8 mouse cellular contexts compared by ENCODE assay signal in the genomic region with DNA sequence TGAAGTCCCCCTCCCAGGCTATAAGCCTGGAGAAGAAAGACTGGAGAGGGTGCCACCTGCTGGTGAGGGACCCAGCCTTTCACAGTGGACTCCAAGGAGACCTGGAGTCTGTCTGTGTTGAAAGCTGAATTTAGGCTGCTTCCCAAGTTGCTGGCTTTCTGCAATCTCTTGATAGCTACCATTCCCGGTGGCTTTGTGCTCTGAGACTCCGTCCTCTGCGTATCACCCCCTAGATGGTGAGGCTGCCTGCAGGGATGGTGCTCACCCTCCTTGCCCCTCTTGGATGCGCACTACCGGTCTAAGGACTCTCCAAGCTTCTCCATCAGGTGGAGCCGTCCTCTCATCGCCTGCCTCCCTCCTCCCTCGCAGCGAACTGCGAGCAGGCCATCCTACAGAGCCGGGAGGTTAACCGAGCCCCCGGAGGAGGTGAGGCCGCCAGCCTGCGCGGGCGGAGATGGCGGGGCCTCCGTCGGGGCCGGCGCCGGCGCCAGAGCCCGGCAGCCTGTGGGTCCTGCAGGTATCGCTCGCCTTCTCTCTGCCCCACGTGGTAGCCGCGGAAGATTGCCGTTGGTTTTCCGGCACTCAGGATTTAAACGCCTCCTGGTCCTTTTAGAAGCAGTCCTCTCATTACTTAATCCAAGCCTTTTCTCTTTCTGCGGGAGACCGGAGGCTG. TPM values are rescaled to one million over a fixed set of nuclear protein-coding genes. Genes with fewer than 3 reads are reported as not detected.
DNase-seq lines count a peak whose midpoint lies in the region; ATAC-seq and TF ChIP-seq lines count a peak whose summit lies in the region.

A gene (plus strand): TSS at position 136 of the 673 bp plus-strand sequence.

- no peaks in the 10 kb centered on the region; the same call in 1 of the 2 replicates for H3K4me1 ChIP-seq in embryonic fibroblast, embryonic 13.5 days (ENCODE audit: control insufficient read depth, insufficient read depth, low read length)
- peaks cover 24% of the 10 kb centered on the region for H3K4me1 ChIP-seq in heart, embryonic 15.5 days (replicated peaks)
- 0 out of 2 replicates have a peak, but pooled peaks cover 3% of the 10 kb centered on the region for H3K4me1 ChIP-seq in neural tube, embryonic 11.5 days (ENCODE audit: control insufficient read depth, insufficient read depth, low read length)

- TF ChIP-seq CTCF in embryonic fibroblast, embryonic 13.5 days (IDR thresholded peaks at IDR 0.05; ENCODE audit: borderline replicate concordance, insufficient read depth, low read length) = peak; percentile 41; the same call in 1 of the 2 replicates

- TF ChIP-seq POLR2A in embryonic fibroblast, embryonic 13.5 days (IDR thresholded peaks at IDR 0.05; ENCODE audit: low read depth, low read length) = no peak

- H3K27me3 ChIP-seq in heart, embryonic 15.5 days = peaks cover 62% of the 10 kb centered on the region
- peaks cover 37% of the 10 kb centered on the region for H3K27me3 ChIP-seq in neural tube, embryonic 11.5 days (ENCODE audit: control insufficient read depth, insufficient read depth, low read length)

- WGBS in heart, embryonic 15.5 days = under 1% methylated on average over 35 of the region's 35 CpGs
- WGBS in neural tube, embryonic 11.5 days = 0% methylated on average over 35 of the region's 35 CpGs

- no peaks in the 10 kb centered on the region for H3K36me3 ChIP-seq in heart, embryonic 15.5 days
- H3K36me3 ChIP-seq in neural tube, embryonic 11.5 days (ENCODE audit: control insufficient read depth, insufficient read depth, low read length) = no peaks in the 10 kb centered on the region

- no peaks in the 10 kb centered on the region for H3K9me3 ChIP-seq in heart, embryonic 15.5 days (replicated peaks)
- no peaks in the 10 kb centered on the region for H3K9me3 ChIP-seq in neural tube, embryonic 11.5 days (ENCODE audit: control insufficient read depth, low read length)

- DNase-seq in thymus, postnatal 4 days = peak; percentile 24
- DNase-seq in thymus, postnatal 36 days = no peak
- DNase-seq in kidney, postnatal 14 days = peak; percentile 57
- peak; percentile 27 for DNase-seq in liver
- peak; percentile 77 for DNase-seq in neural tube, embryonic 11.5 days (ENCODE audit: low spot score)
- DNase-seq in urinary bladder, adult 2 months (ENCODE audit: low spot score) = peak; percentile 41

- ATAC-seq in heart, embryonic 15.5 days (replicated peaks; ENCODE audit: insufficient number of reproducible peaks, insufficient read depth, low FRiP score, low read depth) = no peak; the same call in 1 of the 2 replicates
- peak; percentile 71 for ATAC-seq in neural tube, embryonic 11.5 days (ENCODE audit: insufficient read depth, low FRiP score, low TSS enrichment)

- peak within 1 kb of the TSS; percentile 85 for H3K4me2 ChIP-seq in heart, embryonic 15.5 days
- H3K4me2 ChIP-seq in neural tube, embryonic 11.5 days (ENCODE audit: low read depth) = peak within 1 kb of the TSS; percentile 83

- H3K4me3 ChIP-seq in embryonic fibroblast, embryonic 13.5 days (ENCODE audit: insufficient read depth, low read length) = peak within 1 kb of the TSS; percentile 0; the same call in 1 of the 2 replicates
- H3K4me3 ChIP-seq in heart, embryonic 15.5 days = peak within 1 kb of the TSS; percentile 54
- peak within 1 kb of the TSS; percentile 44 for H3K4me3 ChIP-seq in neural tube, embryonic 11.5 days (ENCODE audit: low read depth, low read length)

- H3K27ac ChIP-seq in embryonic fibroblast, embryonic 13.5 days (ENCODE audit: insufficient read depth, low read length) = no peak within 1 kb of the TSS
- H3K27ac ChIP-seq in heart, embryonic 15.5 days = no peak within 1 kb of the TSS
- no peak within 1 kb of the TSS for H3K27ac ChIP-seq in neural tube, embryonic 11.5 days (ENCODE audit: low read depth, low read length)

- peak within 1 kb of the TSS; percentile 37 for H3K9ac ChIP-seq in heart, embryonic 15.5 days
- H3K9ac ChIP-seq in neural tube, embryonic 11.5 days (ENCODE audit: low read length) = peak within 1 kb of the TSS; percentile 54

RNA-seq across cellular contexts. Expression of the gene that starts here (rescaled TPM):
- 0.97 and 1.2 TPM in 2 replicates for polyA plus RNA-seq in embryonic fibroblast, embryonic 13.5 days (2011; ENCODE audit: insufficient read length, low read depth, missing spikeins)
- 1.2 and 2.2 TPM in 2 replicates for polyA plus RNA-seq in heart, embryonic 15.5 days (2015; fragmentation: Nextera tagmentation; extraction: Ambion mirVana)
- polyA plus RNA-seq in neural tube, embryonic 11.5 days (2014; fragmentation: Nextera tagmentation; extraction: Ambion mirVana) = 6.6 TPM in 2 replicates
- polyA plus RNA-seq in urinary bladder, adult 2 months (2012; rRNA removed) = 0.08 and 0.32 TPM in 2 replicates

Comparison
In these comparisons a context has a peak if more than half of its experiments do, and no peak if none do; other contexts are left out.
1. DNase-seq: peak in thymus, postnatal 4 days (single experiment), kidney, postnatal 14 days (single experiment), liver (single experiment) and neural tube, embryonic 11.5 days (single experiment); none in thymus, postnatal 36 days (0 of 2).
2. Peak in DNase-seq in urinary bladder, adult 2 months; RNA of the gene not detected or under 1 TPM.
3. H3K4me3 ChIP-seq: peak in every context shown above with its lines; median percentile 54 in heart, embryonic 15.5 days; 44 in neural tube, embryonic 11.5 days; 0 in embryonic fibroblast, embryonic 13.5 days.